Mouse (Mus musculus) neutrophil, adult 65 days (primary cell): ENCODE data around the gene Mycn. TPM values are rescaled to one million over a fixed set of nuclear protein-coding genes. Genes with fewer than 3 reads are reported as not detected.

Experiments used
- total RNA-seq: library from RNA; stranded (reverse); gene quantifications from 2 replicates; pipeline ENCODE4 v1.2.4, GENCODE M21; 2023

Mycn gene
- total RNA-seq, result 0.28 and 0.39 TPM in 2 replicates

DNA sequence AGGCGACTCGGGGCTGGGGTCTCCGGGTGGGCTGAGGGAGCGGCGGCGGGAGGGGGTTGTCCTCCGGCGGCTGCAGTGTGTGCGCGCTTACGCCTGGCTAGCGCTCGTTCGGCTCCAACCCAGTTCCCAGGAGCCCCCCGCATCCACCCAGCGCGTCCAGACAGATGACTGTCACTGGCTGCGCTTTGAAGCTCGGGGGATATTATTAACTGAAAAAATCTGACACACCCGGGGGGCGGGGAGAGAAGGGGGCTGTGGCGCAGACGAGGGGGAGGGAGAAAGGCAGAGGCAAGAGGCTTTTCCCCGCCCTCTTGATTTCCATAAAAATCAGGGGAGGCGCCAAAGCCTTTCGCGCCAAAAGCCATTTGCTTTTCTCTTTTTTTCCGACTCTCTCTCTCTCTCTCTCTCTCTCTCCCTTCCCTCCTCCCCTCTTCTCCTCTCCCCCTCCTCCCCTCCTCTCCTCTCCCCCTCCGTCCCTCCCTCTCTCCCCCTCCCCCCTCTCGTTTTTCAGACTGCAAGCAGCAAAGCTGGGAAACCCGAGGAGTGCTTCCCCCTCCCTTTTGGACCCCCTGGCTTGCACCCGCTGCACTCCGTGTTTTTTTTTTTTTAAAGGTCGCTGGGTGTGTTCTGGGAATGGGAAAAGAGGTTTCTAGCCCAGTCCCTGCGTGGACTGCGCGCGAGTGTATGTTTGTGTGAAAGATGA lies at the start of gene Mycn:
Mycn (minus strand) TSS at position 254 of the 703 bp plus-strand sequence.

